Mouse (Mus musculus): ENCODE data around the gene Ncapd3. TPM values are rescaled to one million over a fixed set of nuclear protein-coding genes. Genes with fewer than 3 reads are reported as not detected.

Gene Ncapd3
- polyA plus RNA-seq, 1 experiment, result 10.4 TPM

DNA sequence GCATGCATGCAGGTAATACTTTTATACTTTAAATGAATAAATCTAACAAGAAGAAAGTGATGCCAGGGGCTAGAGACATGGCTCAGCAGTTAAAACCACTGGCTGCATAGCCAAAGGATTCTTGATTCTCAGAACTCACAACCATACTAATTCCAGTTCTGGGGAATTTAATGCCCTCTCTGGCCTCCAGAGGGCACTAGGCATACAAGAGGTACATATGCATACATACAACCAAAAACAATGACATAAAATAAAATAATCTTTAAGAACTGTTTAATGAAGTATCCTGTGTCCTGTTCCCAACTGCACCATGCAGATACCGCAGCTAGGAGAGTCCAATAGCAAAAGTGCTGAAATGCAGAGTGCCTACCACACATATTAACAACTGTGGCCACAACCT, 104.4 kb downstream of the Ncapd3 start:
- TF ChIP-seq POLR2A (IDR thresholded peaks at IDR 0.05; ENCODE audit: borderline replicate concordance, extremely low read depth, low read depth, low read length) (no peak), CTCF (IDR thresholded peaks at IDR 0.05; ENCODE audit: insufficient read depth, low read length) (no peak)
- no peak overlapping the region for H3K4me3 ChIP-seq (replicated peaks; ENCODE audit: extremely low read depth, low read depth, low read length)
- H3K4me1 ChIP-seq (ENCODE audit: control insufficient read depth, insufficient read depth, low read length), result no peaks in the 10 kb centered on the region
- peak; percentile 20 for DNase-seq
- WGBS, result 41% methylated on average over 1 of the region's 1 CpGs

GRCm38 (mm10) chr9:27135372-27135771, 105.4 kb downstream of the Ncapd3 start:
- TF ChIP-seq CTCF (IDR thresholded peaks at IDR 0.05; ENCODE audit: insufficient read depth, low read length) (no peak), POLR2A (IDR thresholded peaks at IDR 0.05; ENCODE audit: borderline replicate concordance, extremely low read depth, low read depth, low read length) (no peak)
- WGBS, result 93% methylated on average over 7 of the region's 7 CpGs
- Histone ChIP-seq H3K4me1 (ENCODE audit: control insufficient read depth, insufficient read depth, low read length) (no peaks in the 10 kb centered on the region), H3K4me3 (replicated peaks; ENCODE audit: extremely low read depth, low read depth, low read length) (no peak overlapping the region)
- no peak for DNase-seq

- no peak overlapping the region for H3K4me3 ChIP-seq (replicated peaks; ENCODE audit: extremely low read depth, low read depth, low read length)
- TF ChIP-seq CTCF (IDR thresholded peaks at IDR 0.05; ENCODE audit: insufficient read depth, low read length) (no peak), POLR2A (IDR thresholded peaks at IDR 0.05; ENCODE audit: borderline replicate concordance, extremely low read depth, low read depth, low read length) (no peak)
- DNase-seq, result no peak
- WGBS, result 76% methylated on average over 8 of the region's 8 CpGs
- no peaks in the 10 kb centered on the region for H3K4me1 ChIP-seq (ENCODE audit: control insufficient read depth, insufficient read depth, low read length)
Measured at GRCm38 (mm10) chr9:27136651-27137050, 106.7 kb downstream of the Ncapd3 start.

DNA sequence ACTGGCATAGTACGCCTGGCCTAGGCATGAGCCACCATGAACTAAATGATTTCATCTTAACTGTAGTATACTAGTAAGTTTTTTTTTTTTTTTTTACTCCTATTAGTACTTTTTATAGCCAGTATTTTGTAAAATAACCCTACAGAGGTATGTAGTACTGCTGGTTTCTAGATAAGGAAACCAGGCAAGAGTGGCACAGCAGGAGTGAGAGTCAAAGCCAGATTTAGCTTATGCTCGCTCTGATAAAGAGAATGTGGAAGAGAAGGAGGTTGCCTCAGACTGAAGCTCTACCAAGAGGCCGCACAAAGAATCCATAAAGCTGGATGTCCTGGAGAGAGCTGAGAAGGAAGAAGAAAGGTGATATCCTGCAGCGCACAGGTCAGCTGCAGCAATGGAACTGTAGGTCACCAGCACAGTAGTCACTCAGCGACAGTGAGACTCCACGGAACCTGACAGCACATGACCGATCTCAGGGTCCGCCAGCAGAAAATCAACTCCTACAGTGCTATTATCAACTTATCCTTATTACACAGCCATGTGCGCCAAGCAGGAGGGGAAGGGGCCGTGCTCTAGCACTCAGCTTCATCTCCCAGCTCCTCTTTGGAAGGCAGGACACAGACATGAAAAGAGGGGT, 110.6 kb downstream of the Ncapd3 start:
- no peak for DNase-seq
- 91% methylated on average over 10 of the region's 10 CpGs for WGBS
- H3K4me1 ChIP-seq (ENCODE audit: control insufficient read depth, insufficient read depth, low read length), result no peaks in the 10 kb centered on the region
- H3K4me3 ChIP-seq (replicated peaks; ENCODE audit: extremely low read depth, low read depth, low read length), result no peak overlapping the region
- TF ChIP-seq POLR2A (IDR thresholded peaks at IDR 0.05; ENCODE audit: borderline replicate concordance, extremely low read depth, low read depth, low read length) (no peak), CTCF (IDR thresholded peaks at IDR 0.05; ENCODE audit: insufficient read depth, low read length) (no peak)

GRCm38 (mm10) chr9:27144271-27144840, 114.4 kb downstream of the Ncapd3 start:
- Histone ChIP-seq H3K4me1 (ENCODE audit: control insufficient read depth, insufficient read depth, low read length) (no peaks in the 10 kb centered on the region), H3K4me3 (replicated peaks; ENCODE audit: extremely low read depth, low read depth, low read length) (no peak overlapping the region)
- no peak for TF ChIP-seq CTCF (IDR thresholded peaks at IDR 0.05; ENCODE audit: insufficient read depth, low read length)
- no peak for TF ChIP-seq POLR2A (IDR thresholded peaks at IDR 0.05; ENCODE audit: borderline replicate concordance, extremely low read depth, low read depth, low read length)
- DNase-seq, result no peak
- WGBS, result 79% methylated on average over 4 of the region's 4 CpGs

Other genes starting within 250 kb of the Ncapd3 start
- gene Glb1l2, start 223.7 kb upstream of the Ncapd3 start, polyA plus RNA-seq (2012; rRNA removed), result 20.5 and 30.1 TPM in 2 replicates
- 4.8 and 6.4 TPM in 2 replicates for gene Glb1l3, start 169.3 kb upstream of the Ncapd3 start, polyA plus RNA-seq (2012; rRNA removed)
- 0.19 TPM in 1 of 2 replicates, not detected in the other for gene Gm1110, start 107.1 kb upstream of the Ncapd3 start, polyA plus RNA-seq (2012; rRNA removed)
- gene Acad8, start 30.6 kb upstream of the Ncapd3 start, polyA plus RNA-seq (2012; rRNA removed), result 13.9 and 22.4 TPM in 2 replicates
- gene Thyn1, start 30.5 kb upstream of the Ncapd3 start, polyA plus RNA-seq (2012; rRNA removed), result 4.3 and 6.7 TPM in 2 replicates
- 34.7 and 37.9 TPM in 2 replicates for gene Vps26b, start 110 bp upstream of the Ncapd3 start, polyA plus RNA-seq (2012; rRNA removed)
- 7.9 and 10.7 TPM in 2 replicates for gene Jam3, start 125.2 kb downstream of the Ncapd3 start, polyA plus RNA-seq (2012; rRNA removed)

Measured in lung, adult 2 months (tissue).